Mouse (Mus musculus) lung, embryonic 16.5 days (tissue): Measurements from ENCODE around the gene Crebbp. TPM values are rescaled to one million over a fixed set of nuclear protein-coding genes. Genes with fewer than 3 reads are reported as not detected.
"Not testable (repeated sequence)": the region's sequence is repeated elsewhere in the genome, so short reads cannot be mapped to it uniquely, and the experiment has no call there.

ENCODE experiments used
- ATAC-seq: fragments of 200-750 bp; cut with Nextera tagmentation; 2 replicates; pipeline ENCODE4 v1.8.0; 2017; ENCODE audit warnings: low read depth, mild to moderate bottlenecking, moderate library complexity
- H3K27ac ChIP-seq: fragments of 300-500 bp; sonication (generic); 2 replicates; pipeline ENCODE4 v1.5.1; 2014; ENCODE audit warnings: mild to moderate bottlenecking, control low read depth, low read length
- H3K27me3 ChIP-seq: fragments of 300-500 bp; sonication (generic); 2 replicates; pipeline ENCODE4 v1.6.1; 2014; ENCODE audit warnings: low read depth, low read length, mixed read lengths; ENCODE audit not compliant: control insufficient read depth, insufficient read depth
- H3K36me3 ChIP-seq: fragments of 300-500 bp; sonication (generic); 2 replicates; pipeline ENCODE4 v1.6.1; 2014; ENCODE audit warnings: low read length; ENCODE audit not compliant: control insufficient read depth, insufficient read depth
- H3K4me1 ChIP-seq: fragments of 300-500 bp; sonication (generic); replicated peaks from 2 replicates; pipeline ENCODE4 v1.6.1; 2014; ENCODE audit warnings: low read length, mixed read lengths; ENCODE audit not compliant: control insufficient read depth, insufficient read depth
- H3K4me2 ChIP-seq: fragments of 300-500 bp; sonication (generic); 2 replicates; pipeline ENCODE4 v1.6.1; 2014; ENCODE audit warnings: low read depth, low read length, control low read depth
- H3K4me3 ChIP-seq: fragments of 300-500 bp; sonication (generic); 2 replicates; pipeline ENCODE4 v1.5.1; 2014; ENCODE audit warnings: mild to moderate bottlenecking, low read length, control low read depth
- H3K9ac ChIP-seq: fragments of 300-500 bp; sonication (generic); 2 replicates; pipeline ENCODE4 v1.6.1; 2014; ENCODE audit warnings: low read length, control low read depth
- H3K9me3 ChIP-seq: fragments of 300-500 bp; sonication (generic); 2 replicates; pipeline ENCODE4 v1.6.1; 2016; ENCODE audit warnings: low read length; ENCODE audit not compliant: control insufficient read depth
- WGBS: fragments of 180-500 bp; shearing (Covaris S2); extraction: QIAGEN DNeasy Blood & Tissue Kit; methylation state at CpG from one replicate; pipeline ENCODE4 v1.1.7; 2014; 5-methylcytosine and 5-hydroxymethylcytosine counted together
- polyA plus RNA-seq: library from polyadenylated mRNA; unstranded; fragments of >200 nt; fragmentation: Nextera tagmentation; extraction: Ambion mirVana; gene quantifications from 2 replicates; pipeline ENCODE4 v1.2.1, GENCODE M21; 2015

Gene Crebbp
- 31.1 and 31.5 TPM in 2 replicates for polyA plus RNA-seq

DNA sequence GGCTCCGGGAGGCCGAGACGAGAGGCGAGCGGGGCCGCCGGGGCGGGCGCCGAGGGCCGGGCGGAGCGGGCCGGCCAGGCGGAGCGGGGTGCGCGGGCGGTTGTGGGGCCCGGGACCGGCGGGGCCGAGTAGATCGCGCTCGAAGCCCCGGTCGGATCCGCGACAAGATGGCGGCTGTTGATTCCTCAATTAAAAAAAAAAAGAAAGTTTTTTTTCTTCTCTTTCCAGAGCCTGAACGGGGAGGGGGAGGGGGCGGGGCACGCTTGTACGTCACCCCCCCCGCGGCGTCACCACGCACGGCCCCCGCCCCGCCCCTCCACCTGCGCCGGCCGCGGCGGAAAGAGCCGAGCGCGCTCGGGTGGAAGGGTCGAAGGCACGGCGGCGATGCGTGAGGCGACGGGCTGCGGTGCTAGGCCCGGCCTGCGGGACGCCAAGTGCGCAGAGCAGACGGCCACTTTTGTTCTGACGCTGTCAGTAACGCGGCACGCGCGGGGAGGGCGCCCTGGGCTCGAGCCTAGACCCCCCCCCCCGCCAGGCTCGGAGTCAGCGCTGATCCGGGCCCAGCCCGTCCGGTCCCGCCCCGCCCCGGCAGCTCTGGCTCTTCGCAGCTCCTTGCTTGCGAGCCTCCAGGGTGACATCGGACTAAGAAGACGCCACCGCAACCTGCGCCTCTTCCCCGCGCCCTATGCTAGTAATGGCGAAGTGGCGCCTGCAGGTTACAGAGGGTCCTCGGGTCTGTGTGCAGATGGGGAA is at the start of gene Crebbp:
Gene Crebbp (minus strand): TSS at position 199 of the 753 bp plus-strand sequence.
- Histone ChIP-seq H3K36me3 (no peaks in the 10 kb centered on the region), H3K9ac (peak within 1 kb of the TSS; percentile 99), H3K27me3 (peaks cover 3% of the 10 kb centered on the region; the same call in 1 of the 2 replicates), H3K4me2 (peak within 1 kb of the TSS; percentile 94), H3K4me1 (peaks cover 13% of the 10 kb centered on the region), H3K4me3 (peak within 1 kb of the TSS; percentile 100), H3K27ac (peak within 1 kb of the TSS; percentile 99), H3K9me3 (no peaks in the 10 kb centered on the region)
- ATAC-seq: peak; percentile 93
- WGBS: under 1% methylated on average over 64 of the region's 92 CpGs

DNA sequence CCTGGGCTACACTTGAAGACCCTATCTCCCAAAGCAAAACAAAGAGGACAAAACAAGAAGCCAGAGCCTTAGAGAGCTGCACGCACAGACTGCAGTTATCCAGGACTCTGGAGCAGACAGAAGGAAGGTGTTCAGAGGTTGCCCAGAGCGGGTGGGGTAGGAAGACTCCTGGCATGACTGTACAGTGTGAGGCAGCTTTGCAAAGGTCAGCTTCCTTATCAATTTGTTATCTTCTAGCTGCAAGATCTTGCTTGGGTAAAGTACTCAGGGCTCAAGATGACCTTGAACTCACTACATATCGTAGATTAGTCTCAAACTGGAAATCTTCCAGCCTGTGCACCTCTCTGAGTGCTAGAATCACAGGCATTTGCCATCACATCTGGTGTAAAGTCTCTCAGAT is 49.7 kb upstream of the Crebbp start:
- 67% methylated on average over 3 of the region's 3 CpGs for WGBS
- Histone ChIP-seq H3K4me1 (peaks cover 3% of the 10 kb centered on the region; the same call in 1 of the 2 replicates), H3K9ac (no peak overlapping the region), H3K27ac (no peak overlapping the region), H3K27me3 (no peaks in the 10 kb centered on the region), H3K4me3 (no peak overlapping the region), H3K36me3 (no peaks in the 10 kb centered on the region), H3K4me2 (no peak overlapping the region), H3K9me3 (no peaks in the 10 kb centered on the region)
- no peak for ATAC-seq

DNA sequence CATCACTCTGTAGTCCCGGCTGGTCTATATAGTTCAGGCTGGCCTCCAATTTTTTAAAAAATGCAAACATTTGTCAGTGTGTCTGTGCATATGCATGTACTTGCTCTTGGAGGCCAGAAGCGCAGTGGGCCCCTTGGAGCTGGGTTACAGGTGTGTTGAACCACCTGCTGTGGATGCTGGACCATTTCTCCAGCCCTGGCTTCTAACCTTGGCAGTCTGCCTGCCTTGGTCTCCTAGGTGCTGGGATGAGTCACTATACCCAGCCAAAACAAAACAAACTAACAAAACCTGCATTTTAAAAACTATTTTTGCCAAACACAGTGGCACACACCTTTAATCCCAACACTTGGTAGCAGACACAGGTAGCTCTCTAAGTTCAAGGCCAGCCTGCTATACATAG is 43.7 kb upstream of the Crebbp start:
- H3K27me3 ChIP-seq: no peaks in the 10 kb centered on the region
- H3K36me3 ChIP-seq: no peaks in the 10 kb centered on the region
- 81% methylated on average over 2 of the region's 2 CpGs for WGBS
- no peak overlapping the region for H3K9ac ChIP-seq
- no peak overlapping the region for H3K27ac ChIP-seq
- no peak for ATAC-seq
- H3K4me2 ChIP-seq: no peak overlapping the region
- H3K9me3 ChIP-seq: no peaks in the 10 kb centered on the region
- no peak overlapping the region for H3K4me3 ChIP-seq
- no peaks in the 10 kb centered on the region for H3K4me1 ChIP-seq

- H3K27ac ChIP-seq: peak overlapping the region; percentile 81
- H3K36me3 ChIP-seq: no peaks in the 10 kb centered on the region
- no peaks in the 10 kb centered on the region for H3K4me1 ChIP-seq
- no peak overlapping the region for H3K4me2 ChIP-seq
- ATAC-seq: peak; percentile 82
- no peak overlapping the region for H3K9ac ChIP-seq
- H3K9me3 ChIP-seq: 0 out of 2 replicates have a peak, but pooled peaks cover 6% of the 10 kb centered on the region
- H3K27me3 ChIP-seq: no peaks in the 10 kb centered on the region
- no peak overlapping the region for H3K4me3 ChIP-seq
- WGBS: 59% methylated on average over 3 of the region's 3 CpGs
Observed at GRCm38 (mm10) chr16:4248791-4249190, 35.0 kb upstream of the Crebbp start.

GRCm38 (mm10) chr16:4245241-4245640 is 31.4 kb upstream of the Crebbp start:
- not testable (repeated sequence) for H3K36me3 ChIP-seq, H3K27me3 ChIP-seq, H3K4me3 ChIP-seq, H3K27ac ChIP-seq, H3K9me3 ChIP-seq, H3K9ac ChIP-seq, H3K4me2 ChIP-seq, H3K4me1 ChIP-seq, ATAC-seq
- 92% methylated on average over 1 of the region's 1 CpGs for WGBS

DNA sequence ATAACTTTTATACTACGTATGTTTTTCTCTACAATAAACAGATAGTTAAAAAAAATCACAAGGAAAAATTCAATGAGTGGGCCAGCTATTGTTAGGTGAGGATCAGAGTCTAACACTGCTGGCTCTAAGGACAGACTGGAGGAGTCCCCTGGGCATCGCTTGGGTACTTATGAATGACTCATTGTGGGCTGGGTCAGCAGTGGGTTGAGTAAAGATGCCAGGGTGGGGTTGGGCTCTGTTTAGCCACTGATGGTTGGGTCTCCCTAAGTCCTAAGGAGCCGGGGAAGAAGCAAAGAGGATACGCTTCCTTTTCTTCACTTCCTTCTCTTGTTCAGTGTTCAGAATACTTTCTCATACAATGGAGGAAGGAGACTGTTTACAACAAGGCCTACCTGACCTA is 22.3 kb upstream of the Crebbp start:
- 51% methylated on average over 4 of the region's 4 CpGs for WGBS
- Histone ChIP-seq H3K4me2 (no peak overlapping the region), H3K9ac (no peak overlapping the region), H3K27ac (no peak overlapping the region), H3K27me3 (no peaks in the 10 kb centered on the region), H3K36me3 (no peaks in the 10 kb centered on the region), H3K4me1 (no peaks in the 10 kb centered on the region), H3K4me3 (no peak overlapping the region), H3K9me3 (no peaks in the 10 kb centered on the region)
- no peak for ATAC-seq

- Histone ChIP-seq H3K4me1 (no peaks in the 10 kb centered on the region), H3K4me3 (no peak overlapping the region), H3K9me3 (no peaks in the 10 kb centered on the region), H3K9ac (no peak overlapping the region), H3K36me3 (no peaks in the 10 kb centered on the region), H3K27me3 (no peaks in the 10 kb centered on the region), H3K27ac (no peak overlapping the region), H3K4me2 (no peak overlapping the region)
- ATAC-seq: no peak
Observed at GRCm38 (mm10) chr16:4235587-4235986, 21.8 kb upstream of the Crebbp start.

GRCm38 (mm10) chr16:4225841-4226240 is 12.0 kb upstream of the Crebbp start:
- Histone ChIP-seq H3K27me3 (no peaks in the 10 kb centered on the region), H3K9ac (no peak overlapping the region), H3K4me2 (no peak overlapping the region), H3K36me3 (no peaks in the 10 kb centered on the region), H3K4me3 (no peak overlapping the region), H3K4me1 (no peaks in the 10 kb centered on the region), H3K9me3 (no peaks in the 10 kb centered on the region), H3K27ac (no peak overlapping the region)
- WGBS: 69% methylated on average over 2 of the region's 2 CpGs
- ATAC-seq: no peak

GRCm38 (mm10) chr16:4214631-4215240 is 939 bp upstream of the Crebbp start:
- Histone ChIP-seq H3K9ac (peak overlapping the region; percentile 79), H3K9me3 (no peaks in the 10 kb centered on the region), H3K27me3 (peaks cover 3% of the 10 kb centered on the region; the same call in 1 of the 2 replicates), H3K36me3 (no peaks in the 10 kb centered on the region), H3K4me1 (peaks cover 13% of the 10 kb centered on the region), H3K4me3 (peak overlapping the region; percentile 100), H3K27ac (no peak overlapping the region), H3K4me2 (peak overlapping the region; percentile 82)
- 30% methylated on average over 10 of the region's 10 CpGs for WGBS
- ATAC-seq: peak; percentile 1; the same call in 1 of the 2 replicates
